Mouse (Mus musculus) fibroblast of lung, adult 2 months (primary cell): ENCODE results near the gene Sult6b2.
A peak's percentile ranks its signal among the peaks of the same experiment; 100 is the strongest.

Source experiments
- DNase-seq: peaks from one replicate; pipeline ENCODE4 v3.0.0-alpha.2; 2011; ENCODE audit warnings: low read depth

Gene Sult6b2

DNA sequence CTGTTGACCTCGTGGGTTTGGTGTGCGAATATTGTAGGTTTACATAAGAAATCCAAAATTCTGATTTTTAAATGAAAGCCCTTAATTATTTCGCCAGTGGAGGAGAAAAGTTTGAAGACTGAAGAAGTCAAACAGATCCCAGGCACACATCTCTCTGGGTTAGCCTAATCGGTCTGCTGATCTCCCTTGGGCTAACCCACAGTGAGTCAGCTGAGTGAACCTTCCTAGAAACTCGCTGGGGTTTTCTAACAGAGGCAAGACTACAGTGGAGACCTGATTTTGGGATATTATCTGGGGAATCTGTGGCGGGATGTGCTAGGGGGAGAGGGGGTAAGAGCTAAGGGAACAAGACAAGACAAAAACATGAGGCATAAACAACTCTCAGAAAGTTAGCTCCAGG, 5.9 kb upstream of the Sult6b2 start:
- DNase-seq, result no peak

GRCm38 (mm10) chr6:142809373-142810098, 5.2 kb upstream of the Sult6b2 start:
- DNase-seq, result no peak

GRCm38 (mm10) chr6:142806326-142806725, 2.0 kb upstream of the Sult6b2 start:
- no peak for DNase-seq

DNA sequence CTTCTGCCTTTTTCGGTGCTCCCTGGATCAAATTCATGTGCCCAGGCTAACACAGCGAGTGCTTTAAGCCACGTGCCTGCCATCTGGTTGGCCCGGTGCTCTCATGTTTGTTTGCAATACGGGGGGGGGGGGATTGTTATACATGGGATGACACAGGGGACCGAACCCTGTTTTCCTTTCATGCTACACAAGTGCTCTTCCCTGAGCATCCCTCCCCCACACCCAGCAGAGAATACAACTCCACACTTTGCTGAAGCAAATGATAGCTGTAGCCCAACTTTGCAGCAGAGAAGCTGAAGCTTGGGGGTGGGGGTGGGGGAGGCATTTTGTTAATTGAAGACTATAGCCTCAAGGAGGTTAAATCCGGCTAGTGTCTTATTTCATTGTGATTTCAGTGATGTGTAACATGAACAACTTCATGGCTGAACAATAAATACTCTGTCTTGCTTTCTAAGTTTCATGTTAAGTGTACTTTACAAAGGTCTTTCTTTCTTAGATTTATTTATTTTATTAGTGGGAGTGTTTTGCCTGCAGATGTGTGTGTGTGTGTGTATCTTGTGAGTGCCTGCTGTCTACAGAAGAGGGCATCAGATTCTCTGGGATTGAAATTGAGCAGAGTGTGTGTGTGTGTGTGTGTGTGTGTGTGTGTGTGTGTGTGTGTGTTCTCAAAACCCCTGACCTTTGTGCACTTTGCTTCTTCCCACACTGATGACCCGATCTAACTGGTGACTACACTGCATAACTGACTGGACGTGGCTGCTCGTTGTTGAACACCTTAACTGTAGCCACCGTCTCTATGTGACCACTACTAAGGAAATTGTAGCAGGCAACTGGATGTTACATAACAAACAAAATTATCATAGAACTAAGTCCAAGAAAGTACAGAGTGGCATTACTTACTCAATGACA, 1.4 kb downstream of the Sult6b2 start:
- no peak for DNase-seq

- DNase-seq, result no peak
Measured at GRCm38 (mm10) chr6:142801687-142802086, 2.6 kb downstream of the Sult6b2 start.

- no peak for DNase-seq
Measured at GRCm38 (mm10) chr6:142799704-142800374, 4.5 kb downstream of the Sult6b2 start.

- no peak for DNase-seq
Measured at GRCm38 (mm10) chr6:142798837-142799236, 5.5 kb downstream of the Sult6b2 start.

DNA sequence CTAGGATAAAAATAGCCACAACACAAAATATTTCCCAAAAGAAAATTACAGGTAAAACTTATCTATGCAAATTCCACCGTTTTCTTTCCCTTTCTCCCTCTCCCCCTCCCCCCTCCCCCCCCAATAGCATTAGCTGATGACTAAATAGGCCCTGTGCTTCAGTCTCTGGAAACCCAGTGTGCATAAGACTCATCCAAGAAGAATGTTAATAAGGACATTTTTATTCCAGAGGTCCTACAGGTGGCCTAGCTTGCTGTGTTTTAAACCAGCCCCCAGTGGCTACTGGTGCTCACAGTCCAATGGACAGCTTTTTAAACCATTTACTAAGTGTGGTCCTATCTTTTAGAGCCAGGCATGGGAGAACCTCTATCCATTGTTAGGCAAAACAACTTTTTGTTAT, 6.3 kb downstream of the Sult6b2 start:
- no peak for DNase-seq

GRCm38 (mm10) chr6:142795655-142796441, 8.5 kb downstream of the Sult6b2 start:
- DNase-seq, result no peak

- no peak for DNase-seq
Measured at GRCm38 (mm10) chr6:142795087-142795486, 9.2 kb downstream of the Sult6b2 start.

DNA sequence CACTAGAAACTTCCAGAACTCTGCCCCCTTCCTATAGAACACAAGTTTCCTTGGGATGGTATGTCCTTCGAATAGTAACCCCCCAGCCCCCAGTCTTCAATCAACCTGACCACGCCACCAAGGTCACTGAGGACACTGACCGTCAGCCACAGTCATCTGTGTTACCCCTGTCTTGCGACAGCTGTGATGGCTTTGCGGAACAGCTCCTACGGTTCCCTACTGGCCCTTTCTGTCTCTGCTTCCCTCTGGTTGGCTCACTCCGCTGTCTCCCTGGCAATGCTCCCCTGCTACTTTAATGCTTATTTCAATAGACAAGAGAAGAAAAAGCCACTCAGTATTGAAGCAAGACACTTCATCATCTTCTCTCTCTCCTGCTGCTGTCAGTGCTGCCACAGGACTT, 10.8 kb downstream of the Sult6b2 start:
- DNase-seq, result no peak

DNA sequence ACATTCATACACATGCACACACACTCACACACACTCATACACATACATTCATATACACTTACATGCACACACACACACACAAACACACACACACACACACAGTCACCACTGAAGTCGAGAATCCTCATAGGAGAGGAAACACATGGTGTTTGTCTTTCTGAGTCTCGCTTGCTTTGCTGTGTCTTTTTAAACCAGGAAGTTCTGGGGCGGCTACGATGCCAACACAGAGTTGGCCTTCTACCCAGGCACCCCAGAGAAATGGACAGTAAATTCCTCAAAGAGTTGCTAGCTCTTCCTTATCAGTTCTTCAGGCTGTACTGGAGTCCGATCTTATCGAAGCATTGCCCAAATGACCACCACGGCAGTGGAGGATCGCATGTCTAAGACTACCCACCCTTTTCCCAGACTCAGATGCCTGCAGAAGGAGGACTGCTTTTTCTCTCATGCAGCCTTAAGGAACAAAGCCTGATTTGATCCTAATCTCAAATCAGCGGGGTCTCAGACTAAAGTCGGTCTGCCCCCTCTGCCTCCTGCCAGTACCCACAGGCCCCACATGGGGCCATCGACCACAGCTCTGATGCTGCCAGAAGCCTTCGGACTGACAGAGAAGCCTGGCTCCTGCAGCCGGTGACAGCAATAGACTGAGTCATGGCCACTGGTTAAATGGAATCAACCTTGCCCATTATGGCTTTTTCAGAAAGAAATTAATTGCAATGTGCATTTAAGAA, 11.9 kb downstream of the Sult6b2 start:
- no peak for DNase-seq

GRCm38 (mm10) chr6:142789736-142790135, 14.6 kb downstream of the Sult6b2 start:
- DNase-seq, result no peak

DNA sequence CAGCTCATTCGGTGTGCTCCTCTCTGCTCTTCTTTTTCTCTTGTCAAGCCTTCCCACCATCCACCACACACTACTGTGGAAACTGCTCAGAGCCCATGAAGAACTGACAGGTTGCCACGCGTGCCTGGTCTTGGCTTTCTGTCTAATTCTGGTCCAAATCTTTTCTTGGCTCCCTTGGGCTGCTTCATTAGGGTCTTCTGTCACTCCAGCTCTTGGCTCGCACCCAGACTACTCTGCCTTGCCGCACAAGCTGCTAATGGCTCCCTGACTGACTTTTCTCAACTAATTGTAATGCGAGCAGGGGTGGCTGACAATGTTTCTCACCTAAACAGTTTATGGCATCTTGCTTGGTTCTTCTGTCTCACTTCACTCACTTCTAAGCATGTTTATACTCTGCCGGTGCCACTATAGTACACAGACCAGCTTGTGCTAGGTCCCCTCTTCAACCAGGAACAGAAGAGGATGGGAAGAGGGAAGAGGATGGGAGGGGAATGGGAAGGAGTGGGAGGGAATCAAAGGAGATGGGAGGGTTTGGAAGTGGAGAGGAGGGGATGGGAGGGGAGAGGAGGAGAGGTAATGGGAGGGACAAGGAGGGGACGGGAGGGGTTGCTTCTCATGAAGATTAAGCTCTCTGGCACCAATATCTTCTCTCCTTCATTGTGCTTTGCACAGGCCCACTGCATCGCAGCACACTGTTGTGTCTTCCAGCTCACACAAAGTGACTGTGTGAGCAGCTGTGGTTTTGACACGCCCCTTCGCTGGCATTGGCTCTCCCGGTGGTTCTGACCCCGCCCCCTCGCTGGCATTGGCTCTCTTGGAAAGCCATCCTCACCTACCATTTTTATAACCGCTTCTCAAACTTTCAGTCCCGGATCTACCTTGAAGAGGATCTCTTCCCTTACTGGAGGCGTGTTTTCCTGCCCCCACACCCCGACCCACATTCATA, 16.0 kb downstream of the Sult6b2 start:
- DNase-seq, result no peak

DNA sequence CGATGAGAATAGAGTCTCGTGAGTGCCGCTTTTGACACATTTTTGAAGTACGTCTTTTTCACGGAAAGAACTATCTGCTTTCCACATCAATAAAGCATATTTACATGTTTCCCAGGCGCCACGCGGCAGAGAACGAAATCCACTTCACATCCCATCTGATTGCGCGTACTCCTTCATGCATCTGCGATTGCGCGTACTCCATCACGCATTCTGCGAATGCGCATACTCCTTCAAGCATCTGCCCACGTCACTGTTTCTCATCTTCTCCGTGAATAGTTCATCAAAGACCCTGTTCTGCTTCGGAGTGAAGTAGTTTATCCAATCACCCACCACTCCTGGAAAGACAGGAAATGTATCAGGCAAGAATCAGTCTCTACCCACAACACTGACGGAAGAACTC, 18.2 kb downstream of the Sult6b2 start:
- no peak for DNase-seq

DNA sequence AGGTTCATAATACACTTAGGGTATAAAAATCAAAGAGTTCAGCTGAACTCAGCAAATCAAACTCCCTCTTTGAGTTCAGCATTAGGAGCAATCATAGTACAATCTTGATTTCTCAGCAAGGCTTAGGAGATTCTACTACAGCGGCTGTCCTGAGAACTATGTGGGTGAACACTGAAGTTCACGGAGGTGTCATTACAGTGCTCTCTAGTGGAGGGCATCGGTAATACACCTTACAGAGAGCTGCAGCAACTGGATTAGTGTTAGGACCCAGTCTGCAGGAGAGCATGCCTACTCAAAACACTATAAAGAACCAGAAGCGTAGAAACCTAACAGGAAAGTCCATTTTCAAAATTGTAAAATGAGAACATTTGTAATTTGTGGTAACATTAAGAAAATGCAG, 19.0 kb downstream of the Sult6b2 start:
- peak; percentile 18 for DNase-seq

DNA sequence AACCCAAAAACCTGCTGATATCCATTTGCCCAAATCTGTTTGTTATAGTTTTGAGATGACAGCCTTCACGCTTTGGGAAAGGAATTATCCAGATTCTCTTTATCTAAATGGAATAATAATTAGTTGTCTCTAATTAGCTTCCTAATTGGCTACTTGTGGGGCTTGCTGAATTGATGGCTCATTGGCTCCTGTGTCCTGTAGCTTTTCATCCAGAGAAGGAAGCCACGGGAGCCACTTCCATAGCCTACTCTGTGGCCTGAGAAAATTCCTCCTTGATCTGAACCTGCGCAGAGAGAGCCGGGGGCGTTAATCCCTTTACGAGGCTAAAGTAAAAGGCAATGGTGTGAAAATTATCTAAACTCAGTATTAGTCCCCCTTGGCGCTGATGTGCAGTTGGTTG, 23.0 kb downstream of the Sult6b2 start:
- DNase-seq, result no peak

DNA sequence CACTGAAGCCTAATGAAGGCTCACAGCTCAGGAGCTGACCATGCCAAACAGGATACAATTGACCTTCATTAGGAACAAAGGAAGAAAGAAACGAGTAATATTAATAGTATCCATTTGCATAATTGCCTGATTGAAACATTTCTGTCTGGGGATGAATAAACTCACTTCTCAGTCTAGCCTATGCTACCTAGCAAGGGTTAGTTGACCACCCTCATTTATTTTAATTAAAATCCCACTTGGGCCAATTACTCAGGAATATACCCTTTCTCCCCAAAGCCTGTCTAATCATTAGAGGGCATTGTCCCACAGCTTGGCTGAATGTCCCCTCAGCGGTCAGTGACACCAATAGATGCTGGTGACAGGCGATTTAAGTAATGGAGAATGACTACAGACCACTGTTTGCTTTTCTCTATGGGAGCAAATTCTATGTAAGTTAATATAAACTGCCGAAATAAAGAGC, 23.7 kb downstream of the Sult6b2 start:
- no peak for DNase-seq

DNA sequence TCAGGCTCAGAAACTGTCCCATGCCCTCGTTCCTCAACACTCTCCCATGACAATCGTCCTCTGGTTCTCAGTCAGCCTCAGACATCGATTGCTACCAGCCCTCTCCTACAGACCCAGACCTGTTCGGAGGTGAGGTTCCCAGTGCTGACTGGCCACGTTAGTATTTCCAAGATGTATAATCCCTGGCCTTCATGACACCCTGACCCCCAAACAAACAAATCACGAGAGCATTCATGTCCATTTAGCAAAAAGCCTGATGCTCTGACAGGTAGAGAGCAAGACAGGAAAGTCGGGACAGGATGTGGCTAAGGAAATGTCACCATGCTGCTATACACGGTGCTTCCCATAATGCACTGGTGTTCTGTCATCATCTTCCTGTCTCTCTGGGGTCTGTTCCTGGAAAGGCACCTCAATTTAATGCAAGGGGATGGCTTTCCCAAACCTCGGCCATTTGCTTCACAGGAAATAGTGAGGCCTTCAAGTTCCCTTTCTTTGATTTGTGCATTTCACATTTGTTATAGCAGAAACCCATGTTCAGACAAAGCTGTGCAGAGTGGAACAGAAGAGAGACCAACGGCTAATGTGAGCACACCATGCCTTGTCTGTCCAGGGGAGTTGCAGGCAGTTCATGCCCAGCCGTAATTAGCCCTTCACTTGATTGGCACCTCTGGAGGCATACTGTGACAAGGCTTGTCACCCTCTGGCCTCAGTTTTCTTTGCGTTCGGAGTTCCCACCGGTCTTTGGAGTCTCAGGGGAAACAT, 24.3 kb downstream of the Sult6b2 start:
- no peak for DNase-seq
